Mouse (Mus musculus) forebrain, embryonic 11.5 days (tissue): ENCODE measurements around the gene Acod1. TPM values are rescaled to one million over a fixed set of nuclear protein-coding genes. Genes with fewer than 3 reads are reported as not detected.
A peak's percentile ranks its signal among the peaks of the same experiment; 100 is the strongest.

Source experiments
- ATAC-seq: fragments of 200-750 bp; cut with Nextera tagmentation; replicated peaks from 2 replicates; pipeline ENCODE4 v1.8.0; 2017; ENCODE audit warnings: moderate TSS enrichment; ENCODE audit not compliant: low FRiP score
- DNase-seq: peaks from one replicate; pipeline ENCODE4 v3.0.0-alpha.2; 2017; ENCODE audit warnings: low spot score
- H3K27ac ChIP-seq: fragments of 300-500 bp; sonication (generic); 2 replicates; pipeline ENCODE4 v1.5.1; 2014; ENCODE audit warnings: low read depth, low read length
- H3K27me3 ChIP-seq: fragments of 300-500 bp; sonication (generic); 2 replicates; pipeline ENCODE4 v1.6.1; 2014; ENCODE audit warnings: mild to moderate bottlenecking, low read length, mixed read lengths; ENCODE audit not compliant: control insufficient read depth, insufficient read depth
- H3K36me3 ChIP-seq: fragments of 300-500 bp; sonication (generic); 2 replicates; pipeline ENCODE4 v1.6.1; 2014; ENCODE audit warnings: mild to moderate bottlenecking, low read length, moderate library complexity, mixed read lengths; ENCODE audit not compliant: control insufficient read depth, insufficient read depth
- H3K4me1 ChIP-seq: fragments of 300-500 bp; sonication (generic); replicated peaks from 2 replicates; pipeline ENCODE4 v1.6.1; 2014; ENCODE audit warnings: low read length, mixed read lengths; ENCODE audit not compliant: control insufficient read depth, insufficient read depth
- H3K4me2 ChIP-seq: fragments of 300-500 bp; sonication (generic); 2 replicates; pipeline ENCODE4 v1.6.1; 2014; ENCODE audit warnings: low read depth, mild to moderate bottlenecking, low read length, moderate library complexity, mixed read lengths; ENCODE audit not compliant: severe bottlenecking
- H3K4me3 ChIP-seq: fragments of 300-500 bp; sonication (generic); 2 replicates; pipeline ENCODE4 v1.5.1; 2014; ENCODE audit warnings: low read depth, low read length
- H3K9ac ChIP-seq: fragments of 300-500 bp; sonication (generic); 2 replicates; pipeline ENCODE4 v1.6.1; 2014; ENCODE audit warnings: low read length
- H3K9me3 ChIP-seq: fragments of 300-500 bp; sonication (generic); 2 replicates; pipeline ENCODE4 v1.6.1; 2016; ENCODE audit warnings: low read length, mixed read lengths; ENCODE audit not compliant: control insufficient read depth
- WGBS: fragments of 180-500 bp; shearing (Covaris S2); extraction: QIAGEN DNeasy Blood & Tissue Kit; methylation state at CpG from one replicate; pipeline ENCODE4 v1.1.7; 2014; 5-methylcytosine and 5-hydroxymethylcytosine counted together
- polyA plus RNA-seq: library from polyadenylated mRNA; unstranded; fragments of >200 nt; fragmentation: Nextera tagmentation; extraction: Ambion mirVana; gene quantifications from 2 replicates; pipeline ENCODE4 v1.2.1, GENCODE M21; 2014

The Acod1 gene
- 0.13 TPM in 1 of 2 replicates, not detected in the other for polyA plus RNA-seq

DNA sequence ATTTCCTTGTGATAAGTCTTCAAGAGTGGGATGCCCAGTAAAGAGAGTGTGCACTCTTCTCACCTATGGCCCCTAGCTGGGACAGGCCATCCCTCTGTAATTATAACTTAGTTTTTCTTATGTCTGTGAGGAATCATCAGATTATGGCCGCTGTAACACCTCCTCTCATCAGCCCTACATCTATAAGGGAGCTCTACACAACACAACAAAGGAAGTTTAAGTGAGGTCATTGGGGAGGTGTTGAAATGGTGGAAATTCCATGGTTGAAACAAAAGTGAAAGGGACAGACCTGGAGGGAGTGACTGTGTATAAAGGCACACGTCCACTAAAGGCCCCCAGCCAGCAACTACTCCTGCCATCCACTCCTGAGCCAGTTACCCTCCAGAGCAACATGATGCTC, at the start of gene Acod1:
Gene Acod1 (plus strand): TSS at position 301 of the 400 bp plus-strand sequence.
- H3K27me3 ChIP-seq: no peaks in the 10 kb centered on the region
- no peak for ATAC-seq
- H3K4me1 ChIP-seq: no peaks in the 10 kb centered on the region
- H3K9me3 ChIP-seq: no peaks in the 10 kb centered on the region
- H3K27ac ChIP-seq: no peak within 1 kb of the TSS
- no peak within 1 kb of the TSS for H3K4me2 ChIP-seq
- no peak for DNase-seq
- 80% methylated on average over 2 of the region's 2 CpGs for WGBS
- no peak within 1 kb of the TSS for H3K9ac ChIP-seq
- H3K4me3 ChIP-seq: no peak within 1 kb of the TSS
- H3K36me3 ChIP-seq: no peaks in the 10 kb centered on the region

DNA sequence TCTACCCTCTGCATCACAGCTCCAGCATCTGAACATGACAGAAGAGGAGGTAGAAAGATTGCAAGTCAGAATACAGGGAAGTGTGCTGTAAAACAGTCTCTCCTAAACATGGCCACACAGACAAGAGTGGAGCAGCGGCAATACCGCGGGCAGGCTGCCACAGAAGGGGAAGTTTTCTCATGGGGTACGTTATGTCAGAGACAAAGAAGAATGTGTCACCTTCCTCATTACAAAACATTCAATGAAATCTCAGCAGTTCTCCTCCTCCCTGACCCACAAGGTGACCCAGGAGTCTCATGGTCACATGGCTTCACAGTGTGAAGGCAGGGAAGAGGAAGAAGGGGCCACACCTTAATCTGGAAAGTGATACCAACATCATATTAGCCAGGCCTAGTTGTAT, 39.0 kb upstream of the Acod1 start:
- no peak for ATAC-seq
- no peak for DNase-seq
- 89% methylated on average over 4 of the region's 4 CpGs for WGBS
- no peaks in the 10 kb centered on the region for H3K4me1 ChIP-seq
- no peak overlapping the region for H3K4me3 ChIP-seq
- H3K9me3 ChIP-seq: no peaks in the 10 kb centered on the region
- H3K9ac ChIP-seq: no peak overlapping the region
- H3K4me2 ChIP-seq: no peak overlapping the region
- H3K27me3 ChIP-seq: no peaks in the 10 kb centered on the region
- no peaks in the 10 kb centered on the region for H3K36me3 ChIP-seq
- H3K27ac ChIP-seq: no peak overlapping the region

DNA sequence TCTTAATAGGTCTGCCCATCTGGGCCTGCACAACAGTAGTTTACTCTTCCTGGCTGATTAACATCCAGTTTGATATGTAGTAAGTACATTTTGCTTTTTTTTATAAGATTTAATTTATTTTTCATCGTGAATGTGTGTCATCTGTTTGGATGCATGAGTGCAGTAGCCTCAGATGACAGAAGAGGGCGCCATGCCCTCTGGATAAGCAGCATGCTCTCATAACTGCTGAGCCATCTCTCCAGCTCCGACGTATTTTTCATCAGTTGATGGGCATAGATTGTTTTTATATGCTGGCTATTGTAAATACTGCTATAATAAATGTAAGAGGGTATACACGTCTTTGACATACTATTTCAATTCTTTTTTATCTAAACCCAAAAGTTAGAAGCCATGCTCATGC, 35.0 kb upstream of the Acod1 start:
- ATAC-seq (no peak), DNase-seq (no peak)
- Histone ChIP-seq H3K27me3 (no peaks in the 10 kb centered on the region), H3K4me3 (no peak overlapping the region), H3K9me3 (no peaks in the 10 kb centered on the region), H3K9ac (no peak overlapping the region), H3K27ac (no peak overlapping the region), H3K36me3 (no peaks in the 10 kb centered on the region), H3K4me2 (no peak overlapping the region), H3K4me1 (no peaks in the 10 kb centered on the region)
- WGBS: 42% methylated on average over 5 of the region's 5 CpGs

DNA sequence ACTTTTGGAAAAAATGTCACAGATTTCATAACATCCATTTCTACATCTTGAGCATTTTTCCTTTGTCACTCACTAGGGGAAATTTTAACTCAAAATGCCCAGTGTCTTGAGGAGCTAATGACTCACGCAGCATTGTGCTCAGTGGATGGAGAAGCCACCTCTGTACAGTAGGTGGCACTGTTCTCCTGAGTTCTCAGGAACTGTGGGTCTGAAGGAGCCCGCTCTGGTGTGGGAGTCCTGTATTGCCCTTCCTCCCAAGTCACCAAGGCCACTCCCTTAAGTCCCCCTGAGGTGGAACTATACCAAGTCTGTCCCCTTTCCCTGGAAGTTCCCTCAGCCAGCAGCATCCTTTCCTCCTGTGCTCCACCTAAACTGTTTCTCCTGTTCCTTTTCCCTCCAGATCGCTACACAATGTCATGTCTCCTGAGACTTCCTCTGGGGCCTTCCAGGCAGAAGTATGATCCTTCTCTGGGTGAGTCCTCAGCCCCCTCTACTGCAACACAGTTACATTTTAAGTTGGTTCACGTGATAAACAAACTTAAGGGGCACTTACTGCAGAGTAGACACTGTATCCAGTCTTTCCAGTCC, 34.1 kb upstream of the Acod1 start:
- Histone ChIP-seq H3K36me3 (no peaks in the 10 kb centered on the region), H3K27me3 (no peaks in the 10 kb centered on the region), H3K4me2 (no peak overlapping the region), H3K27ac (no peak overlapping the region), H3K9ac (no peak overlapping the region), H3K4me1 (no peaks in the 10 kb centered on the region), H3K9me3 (no peaks in the 10 kb centered on the region), H3K4me3 (no peak overlapping the region)
- DNase-seq (peak; percentile 78), ATAC-seq (peak; percentile 93)
- 29% methylated on average over 4 of the region's 4 CpGs for WGBS

DNA sequence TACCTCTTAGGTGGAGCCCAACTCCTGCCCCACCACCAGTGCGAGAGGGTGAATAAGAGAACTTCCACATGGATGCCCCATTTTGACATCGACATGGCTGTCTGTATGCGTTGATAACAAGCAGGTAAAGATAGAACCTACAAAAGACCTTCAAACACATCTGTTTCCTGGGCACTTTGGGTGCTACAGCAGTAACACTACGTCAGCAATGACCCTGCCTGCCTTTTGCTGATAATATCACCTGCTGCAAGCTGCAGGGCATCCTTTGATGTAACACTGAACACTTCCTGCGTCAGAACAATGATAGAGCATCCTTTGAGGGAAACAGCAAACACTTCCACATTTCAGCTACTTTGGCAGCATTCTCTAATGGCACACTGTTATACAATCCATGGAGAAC, 29.8 kb upstream of the Acod1 start:
- H3K4me3 ChIP-seq: no peak overlapping the region
- no peak overlapping the region for H3K27ac ChIP-seq
- 79% methylated on average over 5 of the region's 5 CpGs for WGBS
- no peak overlapping the region for H3K9ac ChIP-seq
- no peaks in the 10 kb centered on the region for H3K9me3 ChIP-seq
- H3K27me3 ChIP-seq: no peaks in the 10 kb centered on the region
- H3K4me1 ChIP-seq: no peaks in the 10 kb centered on the region
- H3K36me3 ChIP-seq: no peaks in the 10 kb centered on the region
- no peak overlapping the region for H3K4me2 ChIP-seq
- no peak for ATAC-seq
- no peak for DNase-seq

DNA sequence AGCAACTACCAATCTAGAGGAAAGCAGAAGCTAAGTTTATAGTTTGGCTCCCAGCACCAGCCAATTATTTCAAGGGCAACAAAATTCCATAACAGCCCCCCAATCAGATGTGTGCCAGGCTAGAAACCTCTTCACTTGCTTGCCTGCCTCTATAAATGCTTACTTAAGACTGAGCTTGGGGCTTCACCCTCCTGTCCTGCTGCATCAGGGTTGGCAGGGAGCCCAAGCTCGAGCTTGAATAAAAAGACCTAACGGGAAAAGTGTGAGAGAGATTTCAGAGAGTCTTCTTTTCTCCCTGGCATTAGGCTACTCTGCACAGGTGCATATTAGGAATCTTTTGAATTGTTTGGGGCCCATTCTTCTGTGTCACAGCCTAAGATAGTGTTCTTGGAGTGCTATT, 26.7 kb upstream of the Acod1 start:
- DNase-seq (no peak), ATAC-seq (no peak)
- no peaks in the 10 kb centered on the region for H3K9me3 ChIP-seq
- H3K4me1 ChIP-seq: no peaks in the 10 kb centered on the region
- H3K4me3 ChIP-seq: no peak overlapping the region
- no peak overlapping the region for H3K27ac ChIP-seq
- H3K9ac ChIP-seq: no peak overlapping the region
- 73% methylated on average over 2 of the region's 2 CpGs for WGBS
- H3K36me3 ChIP-seq: no peaks in the 10 kb centered on the region
- H3K4me2 ChIP-seq: no peak overlapping the region
- no peaks in the 10 kb centered on the region for H3K27me3 ChIP-seq

DNA sequence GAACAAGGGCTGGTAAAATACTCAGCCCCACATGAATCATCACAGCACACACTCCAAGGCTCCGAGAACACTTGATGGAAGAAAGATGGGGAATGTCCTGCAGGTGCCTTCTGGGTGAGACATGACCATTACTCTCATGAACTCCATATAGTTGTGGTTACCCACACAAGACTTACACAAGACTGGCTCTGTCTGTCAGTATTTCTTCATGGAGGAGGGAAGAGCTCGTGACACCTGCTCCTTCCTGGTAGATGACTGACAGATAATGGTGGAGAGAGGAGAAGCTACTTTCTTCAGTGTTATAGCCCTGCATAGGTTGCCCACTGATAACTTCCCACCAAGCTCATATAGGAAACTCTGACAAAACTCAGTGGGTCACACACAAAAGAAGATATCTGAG, 17.6 kb upstream of the Acod1 start:
- Histone ChIP-seq H3K27me3 (no peaks in the 10 kb centered on the region), H3K27ac (no peak overlapping the region), H3K9ac (no peak overlapping the region), H3K9me3 (no peaks in the 10 kb centered on the region), H3K36me3 (no peaks in the 10 kb centered on the region), H3K4me3 (no peak overlapping the region), H3K4me2 (no peak overlapping the region), H3K4me1 (no peaks in the 10 kb centered on the region)
- WGBS: 81% methylated on average over 2 of the region's 2 CpGs
- ATAC-seq (no peak), DNase-seq (no peak)

DNA sequence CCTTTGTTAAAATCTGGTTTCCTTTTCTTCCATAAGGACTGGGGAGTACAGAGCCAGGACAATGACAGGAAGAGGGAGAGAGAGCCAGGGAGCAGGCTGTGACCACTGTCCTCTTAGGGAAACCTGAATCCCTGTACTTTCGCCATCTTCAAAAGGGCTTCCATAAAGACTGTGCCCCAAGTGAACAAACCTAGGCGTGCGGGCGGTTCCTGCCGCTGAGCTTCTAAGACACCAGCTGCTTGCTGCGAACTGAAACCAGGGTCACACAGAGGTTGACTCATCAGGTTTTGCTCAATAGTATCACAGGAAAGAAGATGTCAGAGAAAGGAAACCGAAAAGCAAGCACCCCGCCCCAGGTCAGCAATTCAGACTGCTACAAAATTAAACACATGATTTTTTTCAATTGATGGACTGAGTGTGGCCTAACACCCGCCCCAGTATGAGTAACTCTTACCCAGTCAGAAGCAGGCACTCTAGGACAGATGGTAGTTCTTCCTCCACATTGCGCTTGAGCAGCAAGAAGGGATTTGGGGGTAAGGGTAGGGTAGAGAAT, 13.4 kb upstream of the Acod1 start:
- H3K4me3 ChIP-seq: no peak overlapping the region
- H3K27me3 ChIP-seq: no peaks in the 10 kb centered on the region
- H3K36me3 ChIP-seq: no peaks in the 10 kb centered on the region
- 85% methylated on average over 10 of the region's 10 CpGs for WGBS
- no peak overlapping the region for H3K4me2 ChIP-seq
- no peaks in the 10 kb centered on the region for H3K9me3 ChIP-seq
- H3K27ac ChIP-seq: no peak overlapping the region
- no peak for ATAC-seq
- no peaks in the 10 kb centered on the region for H3K4me1 ChIP-seq
- DNase-seq: no peak
- H3K9ac ChIP-seq: no peak overlapping the region

DNA sequence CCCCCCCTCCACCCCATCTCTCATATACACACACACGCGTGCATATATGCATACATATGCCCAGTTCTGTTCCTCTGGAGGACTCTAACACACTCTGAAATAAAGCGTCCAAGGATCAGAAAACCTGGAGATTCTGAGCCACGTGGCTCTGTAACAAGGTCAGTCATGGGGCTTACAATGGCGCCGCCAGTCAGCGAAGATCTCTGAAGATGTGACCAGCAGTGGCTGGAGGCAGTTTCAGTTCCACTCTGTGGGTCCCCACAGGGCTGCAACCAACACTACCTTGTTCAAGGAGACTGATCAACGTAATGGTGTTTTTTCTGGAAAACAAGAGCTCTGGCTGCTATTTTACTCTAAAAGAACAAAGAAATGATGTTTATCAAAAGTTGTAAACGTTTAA, 12.7 kb upstream of the Acod1 start:
- no peaks in the 10 kb centered on the region for H3K4me1 ChIP-seq
- no peaks in the 10 kb centered on the region for H3K36me3 ChIP-seq
- no peak overlapping the region for H3K4me3 ChIP-seq
- H3K27ac ChIP-seq: no peak overlapping the region
- H3K27me3 ChIP-seq: no peaks in the 10 kb centered on the region
- H3K9me3 ChIP-seq: no peaks in the 10 kb centered on the region
- no peak overlapping the region for H3K9ac ChIP-seq
- DNase-seq (no peak), ATAC-seq (no peak)
- H3K4me2 ChIP-seq: no peak overlapping the region
- 88% methylated on average over 9 of the region's 9 CpGs for WGBS
